Mouse (Mus musculus): ENCODE results near the gene Prkar1b. TPM values are rescaled to one million over a fixed set of nuclear protein-coding genes. Genes with fewer than 3 reads are reported as not detected.

The Prkar1b gene
- polyA plus RNA-seq, 1 experiment from 2014 or later: 10.1 TPM

DNA sequence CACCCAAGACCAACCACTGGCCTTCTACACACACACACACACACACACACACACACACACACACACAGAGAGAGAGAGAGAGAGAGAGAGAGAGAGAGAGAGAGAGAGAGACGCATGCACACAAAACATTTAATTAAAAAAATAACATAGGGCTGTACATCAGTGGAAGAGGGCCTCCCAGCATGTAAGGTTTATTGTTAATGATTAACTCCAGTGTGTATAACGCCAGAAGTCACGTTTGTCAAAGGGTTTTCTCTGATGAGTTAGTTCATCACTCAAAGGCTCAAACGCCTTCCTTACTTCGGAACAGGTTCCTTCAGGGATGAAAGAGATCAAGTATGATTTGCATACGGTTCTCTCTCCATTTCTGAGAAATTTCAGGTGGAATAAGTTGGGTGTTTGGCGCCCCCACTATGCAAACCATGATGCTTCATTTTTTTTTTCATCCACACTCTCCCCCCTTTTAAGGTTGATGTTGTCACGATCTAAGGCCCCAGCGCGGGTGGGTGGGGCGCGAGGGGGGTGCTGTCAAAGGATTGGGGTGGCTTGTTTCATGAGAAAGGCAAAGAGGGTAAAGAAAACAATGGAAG lies 21.2 kb downstream of the Prkar1b start:
- WGBS: 45% methylated on average over 12 of the region's 12 CpGs
- peak overlapping the region; percentile 95 for H3K4me2 ChIP-seq
- no peak for ATAC-seq (replicated peaks; ENCODE audit: insufficient number of reproducible peaks, insufficient read depth, low FRiP score, low read depth)
- peak overlapping the region; percentile 59 for H3K4me3 ChIP-seq
- no peak overlapping the region for H3K9ac ChIP-seq
- H3K9me3 ChIP-seq (replicated peaks): no peaks in the 10 kb centered on the region
- peaks cover 16% of the 10 kb centered on the region for H3K27me3 ChIP-seq
- H3K36me3 ChIP-seq: no peaks in the 10 kb centered on the region
- H3K4me1 ChIP-seq (replicated peaks): peaks cover 7% of the 10 kb centered on the region; the same call in 1 of the 2 replicates
- no peak overlapping the region for H3K27ac ChIP-seq

GRCm38 (mm10) chr5:139125717-139126116 lies 24.1 kb downstream of the Prkar1b start:
- no peak for ATAC-seq (replicated peaks; ENCODE audit: insufficient number of reproducible peaks, insufficient read depth, low FRiP score, low read depth)
- Histone ChIP-seq H3K27me3 (peaks cover 16% of the 10 kb centered on the region), H3K27ac (no peak overlapping the region), H3K9ac (no peak overlapping the region), H3K4me2 (no peak overlapping the region), H3K4me1 (replicated peaks) (peaks cover 7% of the 10 kb centered on the region; the same call in 1 of the 2 replicates), H3K4me3 (no peak overlapping the region), H3K9me3 (replicated peaks) (no peaks in the 10 kb centered on the region), H3K36me3 (no peaks in the 10 kb centered on the region)
- 73% methylated on average over 3 of the region's 3 CpGs for WGBS

DNA sequence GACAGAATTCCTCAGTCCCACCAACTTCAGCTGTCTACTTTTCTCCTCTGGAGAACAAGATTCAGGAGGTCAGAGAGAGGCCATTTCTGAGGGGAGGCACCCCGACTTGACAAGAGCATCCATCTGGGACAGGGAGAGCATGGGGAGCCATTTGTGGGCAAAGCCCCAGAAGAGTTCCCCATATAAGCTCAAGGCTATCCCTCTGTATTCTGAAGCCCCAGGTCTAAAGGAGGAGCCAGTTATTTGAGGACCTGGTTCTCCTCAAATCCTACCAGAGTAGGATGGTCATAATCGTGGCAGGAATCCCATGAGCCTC lies 30.9 kb downstream of the Prkar1b start:
- no peak overlapping the region for H3K4me3 ChIP-seq
- no peaks in the 10 kb centered on the region for H3K9me3 ChIP-seq (replicated peaks)
- WGBS: 47% methylated on average over 2 of the region's 2 CpGs
- ATAC-seq (replicated peaks; ENCODE audit: insufficient number of reproducible peaks, insufficient read depth, low FRiP score, low read depth): no peak
- no peaks in the 10 kb centered on the region for H3K36me3 ChIP-seq
- peaks cover 6% of the 10 kb centered on the region for H3K4me1 ChIP-seq (replicated peaks)
- H3K4me2 ChIP-seq: no peak overlapping the region
- H3K27me3 ChIP-seq: no peaks in the 10 kb centered on the region
- H3K9ac ChIP-seq: no peak overlapping the region
- H3K27ac ChIP-seq: no peak overlapping the region

- H3K27ac ChIP-seq: no peak overlapping the region
- WGBS: 61% methylated on average over 5 of the region's 5 CpGs
- peaks cover 6% of the 10 kb centered on the region for H3K4me1 ChIP-seq (replicated peaks)
- H3K9me3 ChIP-seq (replicated peaks): no peaks in the 10 kb centered on the region
- 0 out of 2 replicates have a peak, but pooled peaks have one; percentile 14 for ATAC-seq (replicated peaks; ENCODE audit: insufficient number of reproducible peaks, insufficient read depth, low FRiP score, low read depth)
- H3K4me3 ChIP-seq: no peak overlapping the region
- no peaks in the 10 kb centered on the region for H3K27me3 ChIP-seq
- no peak overlapping the region for H3K9ac ChIP-seq
- H3K4me2 ChIP-seq: no peak overlapping the region
- H3K36me3 ChIP-seq: no peaks in the 10 kb centered on the region
These were observed 31.5 kb downstream of the Prkar1b start for GRCm38 (mm10) chr5:139118139-139118960.

GRCm38 (mm10) chr5:139115507-139115906 lies 34.3 kb downstream of the Prkar1b start:
- Histone ChIP-seq H3K36me3 (no peaks in the 10 kb centered on the region), H3K4me3 (no peak overlapping the region), H3K4me2 (no peak overlapping the region), H3K9ac (no peak overlapping the region), H3K27me3 (no peaks in the 10 kb centered on the region), H3K27ac (no peak overlapping the region), H3K4me1 (replicated peaks) (peaks cover 6% of the 10 kb centered on the region), H3K9me3 (replicated peaks) (no peaks in the 10 kb centered on the region)
- no peak for ATAC-seq (replicated peaks; ENCODE audit: insufficient number of reproducible peaks, insufficient read depth, low FRiP score, low read depth)
- 85% methylated on average over 7 of the region's 7 CpGs for WGBS

GRCm38 (mm10) chr5:139114876-139115275 lies 34.9 kb downstream of the Prkar1b start:
- 70% methylated on average over 4 of the region's 4 CpGs for WGBS
- H3K36me3 ChIP-seq: no peaks in the 10 kb centered on the region
- ATAC-seq (replicated peaks; ENCODE audit: insufficient number of reproducible peaks, insufficient read depth, low FRiP score, low read depth): no peak

GRCm38 (mm10) chr5:139112418-139112817 lies 37.4 kb downstream of the Prkar1b start:
- ATAC-seq (replicated peaks; ENCODE audit: insufficient number of reproducible peaks, insufficient read depth, low FRiP score, low read depth): no peak
- no peaks in the 10 kb centered on the region for H3K4me1 ChIP-seq (replicated peaks)
- no peak overlapping the region for H3K4me2 ChIP-seq
- no peak overlapping the region for H3K4me3 ChIP-seq
- H3K36me3 ChIP-seq: no peaks in the 10 kb centered on the region
- no peak overlapping the region for H3K27ac ChIP-seq
- 66% methylated on average over 9 of the region's 9 CpGs for WGBS
- H3K9ac ChIP-seq: no peak overlapping the region
- no peaks in the 10 kb centered on the region for H3K9me3 ChIP-seq (replicated peaks)
- no peaks in the 10 kb centered on the region for H3K27me3 ChIP-seq

More at GRCm38 (mm10) chr5:139114876-139115275, 34.9 kb downstream of the Prkar1b start:
- no peak overlapping the region for H3K9ac ChIP-seq
- no peaks in the 10 kb centered on the region for H3K9me3 ChIP-seq (replicated peaks)
- H3K4me1 ChIP-seq (replicated peaks): peaks cover 6% of the 10 kb centered on the region
- H3K27me3 ChIP-seq: no peaks in the 10 kb centered on the region
- no peak overlapping the region for H3K4me2 ChIP-seq
- H3K27ac ChIP-seq: no peak overlapping the region
- no peak overlapping the region for H3K4me3 ChIP-seq

DNA sequence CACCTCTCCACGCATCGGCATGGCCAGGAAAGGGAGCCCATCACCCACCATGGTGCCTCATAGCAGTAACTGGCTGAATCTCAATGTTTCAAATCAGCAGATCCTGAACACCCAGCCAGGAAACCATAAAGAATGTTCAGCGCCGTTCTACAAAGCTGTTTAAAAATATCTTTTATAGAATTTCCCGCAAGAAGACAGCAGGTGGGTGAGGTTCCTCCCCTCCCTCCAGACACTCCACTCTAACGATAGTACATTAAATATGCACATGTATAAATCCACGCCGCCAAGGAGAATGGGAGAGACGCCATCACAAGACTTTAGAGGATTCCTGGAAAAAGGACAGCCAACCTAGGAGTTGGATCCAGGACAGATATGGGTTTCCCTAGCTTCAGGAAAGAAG lies 37.8 kb downstream of the Prkar1b start:
- Histone ChIP-seq H3K36me3 (no peaks in the 10 kb centered on the region), H3K27ac (no peak overlapping the region), H3K4me3 (no peak overlapping the region), H3K4me1 (replicated peaks) (no peaks in the 10 kb centered on the region), H3K9ac (no peak overlapping the region), H3K9me3 (replicated peaks) (no peaks in the 10 kb centered on the region), H3K4me2 (no peak overlapping the region), H3K27me3 (no peaks in the 10 kb centered on the region)
- 73% methylated on average over 9 of the region's 9 CpGs for WGBS
- ATAC-seq (replicated peaks; ENCODE audit: insufficient number of reproducible peaks, insufficient read depth, low FRiP score, low read depth): no peak

DNA sequence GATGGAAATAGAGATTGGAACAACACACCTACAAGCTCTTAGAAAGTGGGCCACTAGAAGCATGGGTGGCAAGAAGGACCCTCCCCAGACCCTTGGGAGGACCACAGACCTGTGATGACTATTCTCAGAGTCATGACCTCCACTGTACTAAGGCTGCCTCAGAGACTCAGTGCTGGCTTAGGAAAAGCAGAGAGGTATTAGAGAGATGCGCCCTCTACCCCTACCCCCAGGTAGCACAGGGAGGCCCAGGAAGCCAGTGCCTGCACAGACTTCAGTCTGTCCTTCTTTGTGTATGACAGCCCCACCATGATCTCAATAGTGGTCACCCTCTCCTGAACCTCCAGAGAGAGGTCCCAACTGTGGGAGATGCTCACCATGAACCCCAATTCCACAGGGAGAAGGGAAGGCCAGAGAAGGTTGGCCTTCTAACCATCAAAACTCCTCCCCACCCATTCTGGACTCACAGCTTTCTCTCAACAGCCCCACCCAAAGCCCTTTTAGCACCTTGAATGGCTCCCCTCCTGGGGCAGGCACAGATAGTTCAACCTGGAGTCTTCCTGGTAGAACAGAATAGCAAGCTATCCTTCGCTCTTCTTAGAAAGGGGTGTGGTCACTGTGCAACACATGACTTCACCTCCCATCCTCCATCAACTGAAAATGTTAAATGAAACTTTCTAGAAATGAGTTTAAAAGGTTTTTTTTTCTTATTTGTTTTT lies 39.5 kb downstream of the Prkar1b start:
- 81% methylated on average over 2 of the region's 2 CpGs for WGBS
- H3K4me2 ChIP-seq: no peak overlapping the region
- H3K9me3 ChIP-seq (replicated peaks): no peaks in the 10 kb centered on the region
- H3K27ac ChIP-seq: no peak overlapping the region
- no peaks in the 10 kb centered on the region for H3K36me3 ChIP-seq
- H3K9ac ChIP-seq: no peak overlapping the region
- no peaks in the 10 kb centered on the region for H3K4me1 ChIP-seq (replicated peaks)
- no peak for ATAC-seq (replicated peaks; ENCODE audit: insufficient number of reproducible peaks, insufficient read depth, low FRiP score, low read depth)
- no peak overlapping the region for H3K4me3 ChIP-seq
- H3K27me3 ChIP-seq: no peaks in the 10 kb centered on the region

- WGBS: 66% methylated on average over 9 of the region's 9 CpGs
- no peaks in the 10 kb centered on the region for H3K27me3 ChIP-seq
These were observed 42.0 kb downstream of the Prkar1b start for GRCm38 (mm10) chr5:139107815-139108214.

GRCm38 (mm10) chr5:139101783-139102182 lies 48.0 kb downstream of the Prkar1b start:
- peak; percentile 40 for ATAC-seq (replicated peaks; ENCODE audit: insufficient number of reproducible peaks, insufficient read depth, low FRiP score, low read depth)
- 40% methylated on average over 6 of the region's 6 CpGs for WGBS

More at GRCm38 (mm10) chr5:139107815-139108214, 42.0 kb downstream of the Prkar1b start:
- Histone ChIP-seq H3K4me2 (no peak overlapping the region), H3K4me1 (replicated peaks) (no peaks in the 10 kb centered on the region), H3K4me3 (no peak overlapping the region), H3K27ac (no peak overlapping the region), H3K36me3 (no peaks in the 10 kb centered on the region), H3K9ac (no peak overlapping the region), H3K9me3 (replicated peaks) (no peaks in the 10 kb centered on the region)
- ATAC-seq (replicated peaks; ENCODE audit: insufficient number of reproducible peaks, insufficient read depth, low FRiP score, low read depth): no peak

More at GRCm38 (mm10) chr5:139101783-139102182, 48.0 kb downstream of the Prkar1b start:
- peaks cover 32% of the 10 kb centered on the region for H3K4me1 ChIP-seq (replicated peaks)
- H3K4me2 ChIP-seq: no peak overlapping the region
- H3K9ac ChIP-seq: no peak overlapping the region
- H3K4me3 ChIP-seq: no peak overlapping the region
- H3K27me3 ChIP-seq: no peaks in the 10 kb centered on the region
- no peaks in the 10 kb centered on the region for H3K36me3 ChIP-seq
- peak overlapping the region; percentile 32 for H3K27ac ChIP-seq
- H3K9me3 ChIP-seq (replicated peaks): no peaks in the 10 kb centered on the region
